Mouse (Mus musculus) spleen, postnatal 0 days (tissue): ENCODE data around the gene Ociad1. TPM values are rescaled to one million over a fixed set of nuclear protein-coding genes. Genes with fewer than 3 reads are reported as not detected.

Experiments
- polyA plus RNA-seq: library from polyadenylated mRNA; unstranded; fragments of >200 nt; fragmentation: Nextera tagmentation; extraction: Ambion mirVana; gene quantifications from 2 replicates; pipeline ENCODE4 v1.2.1, GENCODE M21; 2015

Gene Ociad1
- polyA plus RNA-seq, result 144 and 156 TPM in 2 replicates

DNA sequence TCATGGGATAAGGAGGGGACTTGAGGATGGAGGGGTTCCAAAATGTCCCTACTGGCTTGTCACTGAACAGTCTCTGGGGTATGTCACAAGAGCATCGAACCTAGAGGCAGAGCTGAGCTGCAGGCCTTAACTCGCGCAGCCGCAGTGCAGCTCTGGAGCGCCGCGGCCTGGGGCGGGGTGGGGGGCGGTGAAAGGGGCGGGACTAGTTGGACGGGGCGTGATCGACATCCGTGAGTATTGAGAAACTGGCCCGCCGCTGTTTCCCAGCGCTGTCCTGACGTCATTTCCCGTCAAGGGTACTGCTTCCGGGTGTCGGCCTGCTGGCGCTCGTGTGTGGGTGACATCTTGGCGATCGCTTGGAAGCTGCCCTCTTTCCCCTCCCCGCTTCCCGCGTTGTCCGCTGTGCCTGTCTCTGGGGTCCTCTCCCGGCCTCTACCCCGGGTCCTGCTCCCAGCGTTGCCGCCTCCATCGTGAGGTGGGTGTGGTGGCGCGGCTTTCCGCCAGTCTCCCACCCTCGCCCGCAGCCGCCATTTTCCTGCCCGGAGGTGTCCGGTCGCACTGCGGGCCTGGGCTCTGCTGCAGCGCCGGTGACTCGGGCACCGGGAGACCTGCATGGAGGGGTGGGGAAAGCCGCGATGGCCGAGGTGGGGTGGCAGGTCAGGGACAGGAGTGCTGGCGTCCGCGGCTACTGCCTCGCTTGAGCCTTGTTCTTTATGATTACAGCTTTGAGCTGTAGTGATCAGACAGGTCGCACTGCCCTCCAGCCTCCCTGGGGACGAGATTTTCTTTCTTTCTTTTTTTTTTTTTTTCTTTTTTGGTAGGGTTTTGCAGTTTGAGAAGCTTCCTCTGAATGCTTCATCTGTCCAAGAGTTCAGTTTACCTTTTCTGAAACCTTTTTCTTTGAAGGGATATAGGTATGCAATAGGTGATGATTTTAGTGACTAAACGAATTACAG is at the start of gene Ociad1:
Ociad1 (plus strand) TSS at position 283 of the 956 bp plus-strand sequence.

DNA sequence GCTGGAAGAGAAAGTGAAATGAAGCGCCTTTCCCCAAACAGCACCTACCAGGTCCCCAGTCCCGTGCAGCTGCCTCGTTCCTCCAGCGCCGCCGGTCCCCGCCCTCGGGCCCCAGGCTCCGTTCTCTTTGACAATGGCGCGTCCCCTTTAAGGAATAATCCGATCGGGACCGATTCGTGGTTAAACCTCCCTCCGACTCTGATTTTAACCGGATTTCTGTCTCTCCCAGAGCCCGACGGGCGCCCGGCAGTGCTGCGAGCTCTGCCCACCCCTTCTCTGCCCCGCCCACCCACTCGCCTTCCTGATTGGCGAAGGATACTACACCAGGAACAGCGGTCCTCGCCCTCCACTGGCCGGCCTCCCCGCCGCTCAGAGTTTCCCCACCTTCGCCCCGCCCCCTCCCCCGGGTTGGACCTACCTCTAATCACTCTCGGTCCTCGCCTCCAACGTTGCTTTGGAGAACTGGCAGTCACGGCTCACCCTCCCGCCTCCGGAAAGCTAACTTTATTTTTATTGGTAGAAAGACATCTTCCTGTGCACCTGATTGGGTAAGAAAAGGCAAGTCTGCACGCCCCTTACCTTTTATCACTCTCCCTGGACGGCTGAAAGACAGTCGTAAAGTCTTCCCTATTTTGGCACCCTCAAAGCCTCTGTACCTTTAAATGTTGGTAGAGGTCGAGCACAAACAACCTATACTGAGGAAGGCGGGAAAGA is 36.1 kb upstream of the Ociad1 start, which contains the start of gene Fryl:
Fryl (minus strand) TSS at position 268 of the 714 bp plus-strand sequence.

DNA sequence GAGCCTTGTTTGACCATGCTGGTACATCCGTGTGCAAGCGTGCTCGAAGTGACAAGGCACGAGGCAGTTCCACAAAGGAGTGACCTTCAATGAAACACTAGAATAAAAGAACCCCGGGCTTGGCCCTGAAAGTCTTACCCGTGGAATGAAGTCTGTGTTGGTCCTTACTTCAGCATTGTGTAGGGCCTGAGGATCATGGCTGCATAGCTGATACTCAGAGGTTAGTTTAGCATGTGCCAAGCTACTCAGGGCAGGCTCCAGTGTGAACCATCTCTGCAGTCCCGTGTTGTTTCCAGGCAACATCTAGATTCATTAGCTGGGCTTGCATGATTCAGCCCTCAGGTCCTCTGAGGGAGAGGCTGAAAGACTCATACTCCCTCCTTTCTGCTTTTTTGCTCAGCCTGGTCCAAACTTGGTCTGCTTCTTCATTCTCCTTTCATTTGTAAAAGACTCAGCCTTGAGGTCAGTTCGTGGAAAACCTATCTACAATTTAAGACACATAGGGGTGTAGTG is 48.2 kb downstream of the Ociad1 start, which contains the start of gene Ociad2:
Ociad2 (minus strand) TSS at position 306 of the 513 bp plus-strand sequence.

Other genes starting within 250 kb of the Ociad1 start
- 60.3 and 62.4 TPM in 2 replicates for gene Fryl, start 36.2 kb upstream of the Ociad1 start, polyA plus RNA-seq
- gene Ociad2, start 48.2 kb downstream of the Ociad1 start, polyA plus RNA-seq, result 2.4 and 3.0 TPM in 2 replicates
- gene Cwh43, start 113.3 kb downstream of the Ociad1 start, polyA plus RNA-seq, result not detected in 2 replicates
- 2.8 and 4.1 TPM in 2 replicates for gene Dcun1d4, start 188.2 kb downstream of the Ociad1 start, polyA plus RNA-seq